9 mouse cellular contexts compared by ENCODE assay signal in the genomic region with DNA sequence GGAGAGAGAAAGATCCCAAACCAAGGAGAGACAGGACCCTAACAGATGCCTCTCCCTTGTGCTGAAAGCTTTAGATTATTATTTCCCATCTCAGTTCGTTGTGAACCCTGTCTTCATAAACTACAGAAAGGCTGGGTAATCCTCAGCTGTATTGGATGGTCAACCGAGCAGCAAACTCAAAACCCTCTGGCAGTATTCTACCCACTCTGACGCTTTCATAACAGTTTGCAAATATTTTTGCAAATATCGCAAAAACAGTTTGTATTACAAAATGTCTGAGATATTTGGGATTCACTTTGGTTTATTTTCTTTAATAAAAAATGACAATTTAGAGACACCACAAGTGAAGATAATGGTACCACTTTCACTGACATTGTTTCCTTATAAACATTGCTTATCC. TPM values are rescaled to one million over a fixed set of nuclear protein-coding genes. Genes with fewer than 3 reads are reported as not detected.
DNase-seq lines count a peak whose midpoint lies in the region; ATAC-seq and TF ChIP-seq lines count a peak whose summit lies in the region.
"Had no signal": no experiment of that assay in that cellular context is flagged by ENCODE, and none has a peak within 500 bp of the region (broad histone marks: within the 10 kb centered on the region; RNA-seq: fewer than 3 reads in every experiment).

No protein-coding gene starts in this region.

- H3K36me3 ChIP-seq in kidney, embryonic 15.5 days, result no peaks in the 10 kb centered on the region
- H3K36me3 ChIP-seq in embryonic facial prominence, embryonic 14.5 days (ENCODE audit: control insufficient read depth, insufficient read depth, low read length), result no peaks in the 10 kb centered on the region
- no peaks in the 10 kb centered on the region for H3K36me3 ChIP-seq in intestine, embryonic 15.5 days
- H3K36me3 ChIP-seq in myocyte (ENCODE audit: control insufficient read depth, insufficient read depth), result no peaks in the 10 kb centered on the region

- H3K9me3 ChIP-seq in kidney, embryonic 15.5 days (replicated peaks), result no peaks in the 10 kb centered on the region
- H3K9me3 ChIP-seq in embryonic facial prominence, embryonic 14.5 days (ENCODE audit: control insufficient read depth, low read length), result no peaks in the 10 kb centered on the region
- no peaks in the 10 kb centered on the region for H3K9me3 ChIP-seq in intestine, embryonic 15.5 days

- H3K27ac ChIP-seq in kidney, embryonic 15.5 days, result no peak overlapping the region
- H3K27ac ChIP-seq in embryonic facial prominence, embryonic 14.5 days (replicated peaks; ENCODE audit: low read depth, low read length), result peak overlapping the region; percentile 98
- H3K27ac ChIP-seq in intestine, embryonic 15.5 days, result no peak overlapping the region

- peaks cover 16% of the 10 kb centered on the region for H3K4me1 ChIP-seq in kidney, embryonic 15.5 days
- peaks cover 29% of the 10 kb centered on the region for H3K4me1 ChIP-seq in embryonic facial prominence, embryonic 14.5 days (ENCODE audit: control insufficient read depth, insufficient read depth, low read length)
- H3K4me1 ChIP-seq in intestine, embryonic 15.5 days (replicated peaks), result peaks cover 9% of the 10 kb centered on the region

- no peak overlapping the region for H3ac ChIP-seq in myocyte (ENCODE audit: control insufficient read depth, insufficient read length)

- DNase-seq in kidney, adult 11 months, result no peak
- DNase-seq in embryonic facial prominence, embryonic 14.5 days (ENCODE audit: low spot score), result no peak
- DNase-seq in adrenal gland, adult 18-20 months (ENCODE audit: low spot score in 2 of 2), result no peak
- no peak for DNase-seq in left cerebral cortex, postnatal 36 days (ENCODE audit: low spot score in 2 of 2)
- DNase-seq in cerebellum, adult 11 months, result no peak

- intact Hi-C loops in left cerebral cortex, postnatal 36 days (cut with DNase I), result loop anchor here (2.0 kb wide), 1 partner anchor 51 kb away; no protein-coding TSS in a partner anchor

- no peak overlapping the region for H3K9ac ChIP-seq in kidney, embryonic 15.5 days
- peak overlapping the region; percentile 90; the same call in 1 of the 2 replicates for H3K9ac ChIP-seq in embryonic facial prominence, embryonic 14.5 days (ENCODE audit: low read depth, low read length)
- H3K9ac ChIP-seq in intestine, embryonic 15.5 days, result no peak overlapping the region

- H3K4me2 ChIP-seq in kidney, embryonic 15.5 days, result peak overlapping the region; percentile 91
- peak overlapping the region; percentile 90 for H3K4me2 ChIP-seq in embryonic facial prominence, embryonic 14.5 days (ENCODE audit: low read depth, low read length)
- H3K4me2 ChIP-seq in intestine, embryonic 15.5 days (replicated peaks), result peak overlapping the region; percentile 56
- H3K4me2 ChIP-seq in myocyte (ENCODE audit: low read depth), result peak overlapping the region; percentile 68

- peak overlapping the region; percentile 77; the same call in 1 of the 2 replicates for H3K4me3 ChIP-seq in kidney, embryonic 15.5 days (replicated peaks)
- H3K4me3 ChIP-seq in embryonic facial prominence, embryonic 14.5 days (ENCODE audit: low read depth, low read length), result peak overlapping the region; percentile 66
- H3K4me3 ChIP-seq in intestine, embryonic 15.5 days (replicated peaks), result no peak overlapping the region
- H3K4me3 ChIP-seq in myocyte, result peak overlapping the region; percentile 30

- no peak for ATAC-seq in kidney, embryonic 15.5 days (replicated peaks; ENCODE audit: low FRiP score)
- ATAC-seq in embryonic facial prominence, embryonic 14.5 days (ENCODE audit: low read depth), result no peak
- no peak for ATAC-seq in intestine, embryonic 15.5 days

- no peaks in the 10 kb centered on the region for H3K27me3 ChIP-seq in kidney, embryonic 15.5 days
- H3K27me3 ChIP-seq in embryonic facial prominence, embryonic 14.5 days (replicated peaks; ENCODE audit: control insufficient read depth, insufficient read depth, low read length), result no peaks in the 10 kb centered on the region
- H3K27me3 ChIP-seq in intestine, embryonic 15.5 days (replicated peaks), result no peaks in the 10 kb centered on the region
- no peaks in the 10 kb centered on the region for H3K27me3 ChIP-seq in myocyte (ENCODE audit: control insufficient read depth, insufficient read depth, insufficient read length)

- 73% methylated on average over 4 of the region's 4 CpGs for WGBS in kidney, embryonic 15.5 days
- 70% methylated on average over 4 of the region's 4 CpGs for WGBS in embryonic facial prominence, embryonic 14.5 days
- 79% methylated on average over 4 of the region's 4 CpGs for WGBS in intestine, embryonic 15.5 days

- TF ChIP-seq POLR2A in myocyte (IDR thresholded peaks at IDR 0.05; ENCODE audit: insufficient read length, low read depth), result no peak

- no peaks in the 10 kb centered on the region for H3K79me2 ChIP-seq in myocyte (ENCODE audit: control insufficient read depth, insufficient read depth)

TF ChIP-seq in myocyte, 11 proteins besides CTCF, POLR2A, EP300 and RAD21:
- TF ChIP-seq MYOD1 (IDR thresholded peaks at IDR 0.05; ENCODE audit: control insufficient read depth in 1 of 3, insufficient read length in 2 of 3, low read depth in 2 of 3) (no peak), POLR2AphosphoS2 (IDR thresholded peaks at IDR 0.05; ENCODE audit: insufficient read length, low read depth) (no peak), SRF (IDR thresholded peaks at IDR 0.05; ENCODE audit: control insufficient read depth, insufficient read length, low read depth) (no peak), TCF3 (IDR thresholded peaks at IDR 0.05; ENCODE audit: insufficient read length, low read depth) (no peak), REST (IDR thresholded peaks at IDR 0.05; ENCODE audit: insufficient read depth, insufficient read length) (no peak), CEBPB (IDR thresholded peaks at IDR 0.05; ENCODE audit: insufficient read depth, poor library complexity, severe bottlenecking) (no peak), USF1 (IDR thresholded peaks at IDR 0.05; ENCODE audit: low read depth) (no peak), TCF12 (IDR thresholded peaks at IDR 0.05; ENCODE audit: insufficient read depth, poor library complexity, severe bottlenecking) (no peak), MYOG (IDR thresholded peaks at IDR 0.05; ENCODE audit: control insufficient read depth in 1 of 3, insufficient read depth in 1 of 3, insufficient read length in 2 of 3, low read depth in 2 of 3) (no peak), E2F4 (IDR thresholded peaks at IDR 0.05; ENCODE audit: insufficient read depth) (no peak), MAX (IDR thresholded peaks at IDR 0.05; ENCODE audit: low read depth) (no peak)

RNA-seq across cellular contexts. Expression of a gene that starts 1.4 kb away (rescaled TPM):
- 10.6 and 10.9 TPM in 2 replicates for polyA plus RNA-seq in kidney, embryonic 15.5 days (2015; fragmentation: Nextera tagmentation; extraction: Ambion mirVana)
- 6.8 and 8.2 TPM in 2 replicates for polyA plus RNA-seq in embryonic facial prominence, embryonic 14.5 days (2014; fragmentation: Nextera tagmentation; extraction: Ambion mirVana)
- 7.7 and 8.3 TPM in 2 replicates for polyA plus RNA-seq in intestine, embryonic 15.5 days (2015; fragmentation: Nextera tagmentation; extraction: Ambion mirVana)
- polyA plus RNA-seq in myocyte (2012; fragmentation: generic; extraction: Trizol), result 3.2 TPM
- total RNA-seq in adrenal gland, adult 18-20 months (2021), result 10 to 100 TPM; 14.8 to 16.5 TPM
- 10 to 100 TPM; 15.6 to 20.0 TPM for total RNA-seq in left cerebral cortex, postnatal 36 days (2021)

RNA-seq across cellular contexts. Expression of a gene that starts 16.3 kb away (rescaled TPM):
- 14.6 and 15.1 TPM in 2 replicates for polyA plus RNA-seq in kidney, embryonic 15.5 days (2015; fragmentation: Nextera tagmentation; extraction: Ambion mirVana)
- polyA plus RNA-seq in embryonic facial prominence, embryonic 14.5 days (2014; fragmentation: Nextera tagmentation; extraction: Ambion mirVana), result 4.9 and 6.9 TPM in 2 replicates
- 4.4 and 4.7 TPM in 2 replicates for polyA plus RNA-seq in intestine, embryonic 15.5 days (2015; fragmentation: Nextera tagmentation; extraction: Ambion mirVana)
- polyA plus RNA-seq in myocyte (2012; fragmentation: generic; extraction: Trizol), result 0.08 TPM
- total RNA-seq in adrenal gland, adult 18-20 months (2021), result 1 to 10 TPM; 5.1 to 5.3 TPM
- under 1 TPM in 1 of 2 experiments, not detected in 1; 0.25 TPM for total RNA-seq in left cerebral cortex, postnatal 36 days (2021)
- total RNA-seq: neutrophil, adult 5-6 weeks had no signal

RNA-seq across cellular contexts. Expression of a gene that starts 58.5 kb away (rescaled TPM):
- polyA plus RNA-seq in kidney, embryonic 15.5 days (2015; fragmentation: Nextera tagmentation; extraction: Ambion mirVana), result 228 and 230 TPM in 2 replicates
- polyA plus RNA-seq in embryonic facial prominence, embryonic 14.5 days (2014; fragmentation: Nextera tagmentation; extraction: Ambion mirVana), result 270 and 324 TPM in 2 replicates
- 134 and 183 TPM in 2 replicates for polyA plus RNA-seq in intestine, embryonic 15.5 days (2015; fragmentation: Nextera tagmentation; extraction: Ambion mirVana)
- polyA plus RNA-seq in myocyte (2012; fragmentation: generic; extraction: Trizol), result 25.0 TPM
- total RNA-seq in adrenal gland, adult 18-20 months (2021), result 100 to 1,000 TPM in 1 of 2 experiments, 10 to 100 TPM in 1; 93.2 to 101 TPM
- 100 to 1,000 TPM; 933 to 964 TPM for total RNA-seq in left cerebral cortex, postnatal 36 days (2021)

RNA-seq across cellular contexts. Expression of a gene that starts 59.7 kb away (rescaled TPM):
- polyA plus RNA-seq in kidney, embryonic 15.5 days (2015; fragmentation: Nextera tagmentation; extraction: Ambion mirVana), result 113 and 129 TPM in 2 replicates
- polyA plus RNA-seq in embryonic facial prominence, embryonic 14.5 days (2014; fragmentation: Nextera tagmentation; extraction: Ambion mirVana), result 125 and 131 TPM in 2 replicates
- polyA plus RNA-seq in intestine, embryonic 15.5 days (2015; fragmentation: Nextera tagmentation; extraction: Ambion mirVana), result 120 and 124 TPM in 2 replicates
- 63.2 TPM for polyA plus RNA-seq in myocyte (2012; fragmentation: generic; extraction: Trizol)
- 10 to 100 TPM; 65.4 to 95.0 TPM for total RNA-seq in adrenal gland, adult 18-20 months (2021)
- 10 to 100 TPM; 43.1 to 43.8 TPM for total RNA-seq in left cerebral cortex, postnatal 36 days (2021)
